Mouse (Mus musculus): ENCODE results near the gene B130006D01Rik.

DNA sequence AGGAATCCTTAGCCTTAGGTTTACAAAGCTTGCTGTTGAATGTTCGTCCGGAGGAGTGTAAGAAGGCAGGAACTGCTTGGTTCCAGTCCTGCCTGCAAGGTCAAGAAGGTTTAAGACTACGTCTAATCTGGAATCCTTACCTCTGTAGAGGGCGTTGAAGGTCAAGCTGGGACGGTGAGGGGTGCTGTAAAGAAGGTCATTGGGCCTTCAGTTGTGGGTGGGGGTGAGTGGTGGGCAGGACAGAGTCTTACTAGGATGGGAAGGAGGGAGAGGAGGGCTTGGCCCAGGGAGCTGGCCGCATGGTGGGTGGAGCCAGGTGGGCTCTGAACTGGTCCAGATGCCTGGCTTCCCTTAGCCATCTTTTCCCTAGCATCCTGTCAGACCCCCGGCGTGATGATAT is 48.3 kb downstream of the B130006D01Rik start:
- TF ChIP-seq CTCF (IDR thresholded peaks at IDR 0.05; ENCODE audit: low read depth) (no peak), EP300 (optimal IDR thresholded peaks at IDR 0.05) (no peak)

Measured in stomach, postnatal 0 days (tissue).